Mouse (Mus musculus): ENCODE measurements around the gene Chchd1. TPM values are rescaled to one million over a fixed set of nuclear protein-coding genes. Genes with fewer than 3 reads are reported as not detected.
A peak's percentile ranks its signal among the peaks of the same experiment; 100 is the strongest.

Chchd1 gene
- polyA plus RNA-seq, 1 experiment = 177 TPM

DNA sequence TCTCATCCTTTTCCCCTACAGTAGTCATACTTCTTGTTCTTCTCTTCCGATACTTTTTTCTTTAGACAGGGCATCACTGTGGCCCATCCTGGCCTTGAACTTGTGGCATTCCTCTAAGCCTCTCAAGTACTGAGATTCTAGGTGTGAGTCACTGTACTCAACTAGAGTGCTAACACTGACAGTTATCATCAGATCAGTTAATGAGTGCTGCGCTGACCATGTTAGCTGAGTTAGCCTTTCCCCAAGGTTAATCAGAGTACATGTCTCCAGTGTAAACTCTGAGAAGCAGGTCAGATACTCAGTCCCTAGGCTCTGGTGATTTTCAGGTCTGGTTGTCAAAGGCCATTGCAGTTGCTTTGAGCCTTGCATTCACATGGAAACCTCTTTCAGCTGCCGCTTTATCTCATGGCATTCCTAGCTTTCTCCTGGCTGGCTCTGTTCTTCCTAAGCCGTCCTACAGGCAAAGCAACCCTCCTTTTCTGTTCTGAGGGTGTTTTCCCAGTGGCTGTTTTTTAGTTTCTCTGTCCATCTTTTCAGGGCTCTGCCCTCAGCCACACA, 46.8 kb downstream of the Chchd1 start:
- Histone ChIP-seq H3K27me3 (ENCODE audit: control insufficient read depth, insufficient read depth, insufficient read length) (no peaks in the 10 kb centered on the region), H3K36me3 (ENCODE audit: control insufficient read depth, insufficient read depth) (peaks cover 78% of the 10 kb centered on the region), H3K79me2 (ENCODE audit: control insufficient read depth, insufficient read depth) (no peaks in the 10 kb centered on the region)

DNA sequence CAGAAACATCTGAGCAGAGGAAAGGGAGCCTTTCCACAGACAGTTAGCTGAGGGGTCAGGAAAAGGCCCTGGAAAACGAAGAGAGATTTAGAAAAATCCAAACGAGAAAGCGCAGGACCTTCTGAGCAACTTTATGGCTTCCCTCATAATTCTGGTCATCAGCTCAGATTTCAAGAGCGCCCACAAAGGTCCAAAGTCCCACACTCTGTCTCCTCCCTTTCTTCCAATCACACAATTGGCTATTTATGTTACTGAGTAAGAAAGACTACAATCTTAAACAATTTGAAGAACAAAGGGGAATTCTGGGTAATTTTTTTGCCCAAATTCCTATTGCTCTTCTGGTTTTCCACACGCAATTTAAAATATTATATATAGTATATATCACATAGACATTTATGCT, 47.7 kb downstream of the Chchd1 start:
- Histone ChIP-seq H3ac (ENCODE audit: control insufficient read depth, insufficient read length, low read depth) (no peak overlapping the region), H3K4me3 (ENCODE audit: insufficient read depth, poor library complexity, severe bottlenecking) (no peak overlapping the region), H3K79me2 (ENCODE audit: control insufficient read depth, insufficient read depth) (no peaks in the 10 kb centered on the region), H3K27me3 (ENCODE audit: control insufficient read depth, insufficient read depth, insufficient read length) (no peaks in the 10 kb centered on the region), H3K36me3 (ENCODE audit: control insufficient read depth, insufficient read depth) (peaks cover 81% of the 10 kb centered on the region), H3K79me3 (ENCODE audit: low read depth) (no peaks in the 10 kb centered on the region)
- TF ChIP-seq USF1 (IDR thresholded peaks at IDR 0.05; ENCODE audit: low read depth) (no peak), FOSL1 (IDR thresholded peaks at IDR 0.05; ENCODE audit: insufficient read depth, low read length, poor library complexity, severe bottlenecking) (no peak), MAX (IDR thresholded peaks at IDR 0.05) (no peak), MYOG (IDR thresholded peaks at IDR 0.05; ENCODE audit: control insufficient read depth, extremely low read depth, insufficient read length) (no peak), CTCF (IDR thresholded peaks at IDR 0.05; ENCODE audit: control insufficient read depth, insufficient read depth, insufficient read length) (no peak), CEBPB (IDR thresholded peaks at IDR 0.05; ENCODE audit: low read depth) (no peak), MYOD1 (IDR thresholded peaks at IDR 0.05; ENCODE audit: control insufficient read depth, insufficient read length, low read depth) (no peak)

More for the DNA sequence above, 46.8 kb downstream of the Chchd1 start:
- TF ChIP-seq CEBPB (IDR thresholded peaks at IDR 0.05; ENCODE audit: low read depth) = no peak
- no peak for TF ChIP-seq MAX (IDR thresholded peaks at IDR 0.05)
- no peak for TF ChIP-seq FOSL1 (IDR thresholded peaks at IDR 0.05; ENCODE audit: insufficient read depth, low read length, poor library complexity, severe bottlenecking)
- no peak for TF ChIP-seq USF1 (IDR thresholded peaks at IDR 0.05; ENCODE audit: low read depth)
- no peak for TF ChIP-seq MYOG (IDR thresholded peaks at IDR 0.05; ENCODE audit: control insufficient read depth, extremely low read depth, insufficient read length)
- no peak for TF ChIP-seq MYOD1 (IDR thresholded peaks at IDR 0.05; ENCODE audit: control insufficient read depth, insufficient read length, low read depth)
- no peak for TF ChIP-seq CTCF (IDR thresholded peaks at IDR 0.05; ENCODE audit: control insufficient read depth, insufficient read depth, insufficient read length)
- H3K79me3 ChIP-seq (ENCODE audit: low read depth) = no peaks in the 10 kb centered on the region
- H3ac ChIP-seq (ENCODE audit: control insufficient read depth, insufficient read length, low read depth) = no peak overlapping the region
- no peak overlapping the region for H3K4me3 ChIP-seq (ENCODE audit: insufficient read depth, poor library complexity, severe bottlenecking)

GRCm38 (mm10) chr14:20753792-20754191, 51.0 kb downstream of the Chchd1 start:
- TF ChIP-seq USF1 (IDR thresholded peaks at IDR 0.05; ENCODE audit: low read depth) (no peak), CEBPB (IDR thresholded peaks at IDR 0.05; ENCODE audit: low read depth) (no peak), MYOG (IDR thresholded peaks at IDR 0.05; ENCODE audit: control insufficient read depth, extremely low read depth, insufficient read length) (no peak), CTCF (IDR thresholded peaks at IDR 0.05; ENCODE audit: control insufficient read depth, insufficient read depth, insufficient read length) (no peak), MYOD1 (IDR thresholded peaks at IDR 0.05; ENCODE audit: control insufficient read depth, insufficient read length, low read depth) (no peak), MAX (IDR thresholded peaks at IDR 0.05) (no peak), FOSL1 (IDR thresholded peaks at IDR 0.05; ENCODE audit: insufficient read depth, low read length, poor library complexity, severe bottlenecking) (no peak)
- H3K4me3 ChIP-seq (ENCODE audit: insufficient read depth, poor library complexity, severe bottlenecking) = no peak overlapping the region

More at GRCm38 (mm10) chr14:20753792-20754191, 51.0 kb downstream of the Chchd1 start:
- Histone ChIP-seq H3ac (ENCODE audit: control insufficient read depth, insufficient read length, low read depth) (no peak overlapping the region), H3K36me3 (ENCODE audit: control insufficient read depth, insufficient read depth) (peaks cover 92% of the 10 kb centered on the region), H3K79me3 (ENCODE audit: low read depth) (no peaks in the 10 kb centered on the region), H3K27me3 (ENCODE audit: control insufficient read depth, insufficient read depth, insufficient read length) (no peaks in the 10 kb centered on the region), H3K79me2 (ENCODE audit: control insufficient read depth, insufficient read depth) (no peaks in the 10 kb centered on the region)

Small RNA genes within 50 kb of the gene (microRNA-seq; reads per million reads assigned to microRNA genes)
- gene Mir6946 (ENCODE audit: borderline microRNAs expressed) = 1.8 reads per million, percentile 38 among the genes with 10 or more reads in this experiment

Other genes starting within 250 kb of the Chchd1 start
- 47.9 TPM for gene Anxa7, start 222.9 kb upstream of the Chchd1 start, polyA plus RNA-seq (2012; fragmentation: generic; extraction: Trizol)
- gene Mss51, start 206.1 kb upstream of the Chchd1 start, polyA plus RNA-seq (2012; fragmentation: generic; extraction: Trizol) = 0.28 TPM
- gene Ppp3cb, start 156.4 kb upstream of the Chchd1 start, polyA plus RNA-seq (2012; fragmentation: generic; extraction: Trizol) = 29.9 TPM
- gene Usp54, start 61.9 kb upstream of the Chchd1 start, polyA plus RNA-seq (2012; fragmentation: generic; extraction: Trizol) = 3.3 TPM
- gene Myoz1, start 46.5 kb upstream of the Chchd1 start, polyA plus RNA-seq (2012; fragmentation: generic; extraction: Trizol) = 0.50 TPM
- 42.3 TPM for gene Synpo2l, start 34.7 kb upstream of the Chchd1 start, polyA plus RNA-seq (2012; fragmentation: generic; extraction: Trizol)
- 63.4 TPM for gene Sec24c, start 28.7 kb upstream of the Chchd1 start, polyA plus RNA-seq (2012; fragmentation: generic; extraction: Trizol)
- gene Fut11, start 8.0 kb upstream of the Chchd1 start, polyA plus RNA-seq (2012; fragmentation: generic; extraction: Trizol) = 6.3 TPM
- gene Zswim8, start 4.5 kb downstream of the Chchd1 start, polyA plus RNA-seq (2012; fragmentation: generic; extraction: Trizol) = 74.0 TPM
- gene Ndst2, start 31.6 kb downstream of the Chchd1 start, polyA plus RNA-seq (2012; fragmentation: generic; extraction: Trizol) = 13.5 TPM
- 74.2 TPM for gene Camk2g, start 91.1 kb downstream of the Chchd1 start, polyA plus RNA-seq (2012; fragmentation: generic; extraction: Trizol)
- 106 TPM for gene Plau, start 133.7 kb downstream of the Chchd1 start, polyA plus RNA-seq (2012; fragmentation: generic; extraction: Trizol)
- 129 TPM for gene Vcl, start 226.4 kb downstream of the Chchd1 start, polyA plus RNA-seq (2012; fragmentation: generic; extraction: Trizol)